Mouse (Mus musculus) hindbrain, embryonic 13.5 days (tissue): ENCODE data around the gene Gabpb1. TPM values are rescaled to one million over a fixed set of nuclear protein-coding genes. Genes with fewer than 3 reads are reported as not detected.

Experiments
- ATAC-seq: fragments of 200-750 bp; cut with Nextera tagmentation; 2 replicates; pipeline ENCODE4 v1.8.0; 2017; ENCODE audit warnings: moderate TSS enrichment; ENCODE audit not compliant: low FRiP score
- H3K27ac ChIP-seq: fragments of 300-500 bp; sonication (generic); 2 replicates; pipeline ENCODE4 v1.5.1; 2015; ENCODE audit warnings: inconsistent platforms, mild to moderate bottlenecking, moderate library complexity
- H3K27me3 ChIP-seq: fragments of 300-500 bp; sonication (generic); 2 replicates; pipeline ENCODE4 v1.6.1; 2015; ENCODE audit warnings: mild to moderate bottlenecking, inconsistent platforms
- H3K36me3 ChIP-seq: fragments of 300-500 bp; sonication (generic); 2 replicates; pipeline ENCODE4 v1.6.1; 2015; ENCODE audit warnings: mild to moderate bottlenecking, inconsistent platforms
- H3K4me1 ChIP-seq: fragments of 300-500 bp; sonication (generic); replicated peaks from 2 replicates; pipeline ENCODE4 v1.6.1; 2015; ENCODE audit warnings: inconsistent platforms
- H3K4me2 ChIP-seq: fragments of 300-500 bp; sonication (generic); 2 replicates; pipeline ENCODE4 v1.6.1; 2015; ENCODE audit warnings: inconsistent platforms, mild to moderate bottlenecking, moderate library complexity
- H3K4me3 ChIP-seq: fragments of 300-500 bp; sonication (generic); 2 replicates; pipeline ENCODE4 v1.5.1; 2015; ENCODE audit warnings: mild to moderate bottlenecking, inconsistent platforms
- H3K9ac ChIP-seq: fragments of 300-500 bp; sonication (generic); 2 replicates; pipeline ENCODE4 v1.6.1; 2015; ENCODE audit warnings: mild to moderate bottlenecking, inconsistent platforms
- H3K9me3 ChIP-seq: fragments of 300-500 bp; sonication (generic); 2 replicates; pipeline ENCODE4 v1.6.1; 2016; ENCODE audit warnings: inconsistent platforms
- WGBS: fragments of 180-500 bp; shearing (Covaris S2); methylation state at CpG from one replicate; pipeline ENCODE4 v1.1.7; 2015; 5-methylcytosine and 5-hydroxymethylcytosine counted together
- polyA plus RNA-seq: library from polyadenylated mRNA; unstranded; fragments of >200 nt; fragmentation: Nextera tagmentation; extraction: Ambion mirVana; gene quantifications from 2 replicates; pipeline ENCODE4 v1.2.1, GENCODE M21; 2015

Gabpb1 gene
- 51.7 and 52.6 TPM in 2 replicates for polyA plus RNA-seq

- WGBS, result 24% methylated on average over 12 of the region's 12 CpGs
- no peak for ATAC-seq
- Histone ChIP-seq H3K4me2 (peak within 1 kb of the TSS; percentile 72), H3K9me3 (no peaks in the 10 kb centered on the region), H3K27me3 (no peaks in the 10 kb centered on the region), H3K9ac (peak within 1 kb of the TSS; percentile 99), H3K4me3 (peak within 1 kb of the TSS; percentile 96), H3K4me1 (peaks cover 43% of the 10 kb centered on the region), H3K36me3 (peaks cover 9% of the 10 kb centered on the region), H3K27ac (peak within 1 kb of the TSS; percentile 100)
These were observed at the start of gene Gabpb1 for GRCm38 (mm10) chr2:126676122-126676515. Gabpb1 (minus strand) TSS chr2:126676337.

GRCm38 (mm10) chr2:126712950-126713349, 36.8 kb upstream of the Gabpb1 start:
- H3K9me3 ChIP-seq, result no peaks in the 10 kb centered on the region
- no peak overlapping the region for H3K4me2 ChIP-seq
- H3K36me3 ChIP-seq, result no peaks in the 10 kb centered on the region
- H3K27me3 ChIP-seq, result no peaks in the 10 kb centered on the region
- no peak for ATAC-seq
- no peak overlapping the region for H3K27ac ChIP-seq
- H3K4me1 ChIP-seq, result peaks cover 14% of the 10 kb centered on the region
- H3K4me3 ChIP-seq, result no peak overlapping the region
- no peak overlapping the region for H3K9ac ChIP-seq

GRCm38 (mm10) chr2:126712526-126712925, 36.4 kb upstream of the Gabpb1 start:
- Histone ChIP-seq H3K4me3 (no peak overlapping the region), H3K27ac (no peak overlapping the region), H3K9ac (no peak overlapping the region), H3K4me2 (no peak overlapping the region), H3K4me1 (peaks cover 17% of the 10 kb centered on the region), H3K36me3 (no peaks in the 10 kb centered on the region), H3K9me3 (no peaks in the 10 kb centered on the region), H3K27me3 (no peaks in the 10 kb centered on the region)
- WGBS, result 96% methylated on average over 5 of the region's 5 CpGs
- ATAC-seq, result no peak

- peak overlapping the region; percentile 91; the same call in 1 of the 2 replicates for H3K9ac ChIP-seq
These were observed 32.2 kb upstream of the Gabpb1 start for GRCm38 (mm10) chr2:126708361-126708760.

GRCm38 (mm10) chr2:126707438-126707779, 31.3 kb upstream of the Gabpb1 start:
- H3K9ac ChIP-seq, result peak overlapping the region; percentile 91

More at GRCm38 (mm10) chr2:126708361-126708760, 32.2 kb upstream of the Gabpb1 start:
- H3K4me2 ChIP-seq, result peak overlapping the region; percentile 75
- no peak for ATAC-seq
- peak overlapping the region; percentile 83 for H3K4me3 ChIP-seq
- WGBS, result 84% methylated on average over 4 of the region's 4 CpGs
- no peaks in the 10 kb centered on the region for H3K36me3 ChIP-seq
- no peak overlapping the region for H3K27ac ChIP-seq
- H3K9me3 ChIP-seq, result no peaks in the 10 kb centered on the region
- H3K4me1 ChIP-seq, result peaks cover 17% of the 10 kb centered on the region
- H3K27me3 ChIP-seq, result peaks cover 20% of the 10 kb centered on the region

GRCm38 (mm10) chr2:126706759-126707437, 30.8 kb upstream of the Gabpb1 start, which contains the start of gene Usp8:
Usp8 (plus strand) TSS chr2:126707328.
- Histone ChIP-seq H3K4me3 (peak within 1 kb of the TSS; percentile 83), H3K4me2 (peak within 1 kb of the TSS; percentile 75), H3K27me3 (peaks cover 33% of the 10 kb centered on the region), H3K9me3 (no peaks in the 10 kb centered on the region), H3K36me3 (no peaks in the 10 kb centered on the region), H3K27ac (peak within 1 kb of the TSS; percentile 91), H3K9ac (peak within 1 kb of the TSS; percentile 91), H3K4me1 (peaks cover 17% of the 10 kb centered on the region)
- ATAC-seq, result peak; percentile 100
- 3% methylated on average over 47 of the region's 47 CpGs for WGBS

More at GRCm38 (mm10) chr2:126707438-126707779, 31.3 kb upstream of the Gabpb1 start:
- peak; percentile 89 for ATAC-seq
- peaks cover 28% of the 10 kb centered on the region for H3K27me3 ChIP-seq
- peak overlapping the region; percentile 83 for H3K4me3 ChIP-seq
- H3K4me2 ChIP-seq, result peak overlapping the region; percentile 75
- no peaks in the 10 kb centered on the region for H3K9me3 ChIP-seq
- H3K27ac ChIP-seq, result peak overlapping the region; percentile 91
- H3K36me3 ChIP-seq, result no peaks in the 10 kb centered on the region
- WGBS, result under 1% methylated on average over 23 of the region's 23 CpGs
- peaks cover 17% of the 10 kb centered on the region for H3K4me1 ChIP-seq

GRCm38 (mm10) chr2:126695285-126695684, 19.1 kb upstream of the Gabpb1 start:
- H3K9me3 ChIP-seq, result no peaks in the 10 kb centered on the region
- no peak overlapping the region for H3K9ac ChIP-seq
- H3K27me3 ChIP-seq, result peaks cover 6% of the 10 kb centered on the region; the same call in 1 of the 2 replicates
- 89% methylated on average over 6 of the region's 6 CpGs for WGBS
- H3K4me2 ChIP-seq, result no peak overlapping the region
- H3K27ac ChIP-seq, result no peak overlapping the region
- ATAC-seq, result no peak
- no peak overlapping the region for H3K4me3 ChIP-seq
- H3K4me1 ChIP-seq, result no peaks in the 10 kb centered on the region
- H3K36me3 ChIP-seq, result no peaks in the 10 kb centered on the region

GRCm38 (mm10) chr2:126691290-126691689, 15.2 kb upstream of the Gabpb1 start:
- H3K27me3 ChIP-seq, result 0 out of 2 replicates have a peak, but pooled peaks cover 6% of the 10 kb centered on the region
- no peak overlapping the region for H3K9ac ChIP-seq
- no peak overlapping the region for H3K4me2 ChIP-seq
- H3K4me3 ChIP-seq, result no peak overlapping the region
- 92% methylated on average over 3 of the region's 3 CpGs for WGBS
- ATAC-seq, result no peak
- no peaks in the 10 kb centered on the region for H3K4me1 ChIP-seq
- peaks cover 5% of the 10 kb centered on the region for H3K36me3 ChIP-seq
- no peaks in the 10 kb centered on the region for H3K9me3 ChIP-seq
- H3K27ac ChIP-seq, result no peak overlapping the region

- H3K4me3 ChIP-seq, result no peak overlapping the region
- H3K4me1 ChIP-seq, result no peaks in the 10 kb centered on the region
- no peaks in the 10 kb centered on the region for H3K27me3 ChIP-seq
- no peak overlapping the region for H3K27ac ChIP-seq
- no peaks in the 10 kb centered on the region for H3K9me3 ChIP-seq
- no peak for ATAC-seq
- peaks cover 27% of the 10 kb centered on the region for H3K36me3 ChIP-seq
- H3K4me2 ChIP-seq, result no peak overlapping the region
- H3K9ac ChIP-seq, result no peak overlapping the region
- WGBS, result 97% methylated on average over 1 of the region's 1 CpGs
These were observed 6.8 kb upstream of the Gabpb1 start for GRCm38 (mm10) chr2:126682937-126683336.

GRCm38 (mm10) chr2:126682333-126682732, 6.2 kb upstream of the Gabpb1 start:
- no peaks in the 10 kb centered on the region for H3K27me3 ChIP-seq

GRCm38 (mm10) chr2:126677366-126677765, 1.2 kb upstream of the Gabpb1 start:
- Histone ChIP-seq H3K4me1 (peaks cover 34% of the 10 kb centered on the region), H3K4me2 (peak overlapping the region; percentile 72), H3K9me3 (no peaks in the 10 kb centered on the region), H3K27me3 (no peaks in the 10 kb centered on the region), H3K27ac (no peak overlapping the region), H3K9ac (no peak overlapping the region), H3K4me3 (0 out of 2 replicates have a peak overlapping the region, but pooled peaks have one; percentile 96), H3K36me3 (peaks cover 9% of the 10 kb centered on the region)
- WGBS, result 98% methylated on average over 1 of the region's 1 CpGs
- ATAC-seq, result no peak

More at GRCm38 (mm10) chr2:126682333-126682732, 6.2 kb upstream of the Gabpb1 start:
- Histone ChIP-seq H3K9ac (no peak overlapping the region), H3K4me2 (no peak overlapping the region), H3K4me3 (no peak overlapping the region), H3K4me1 (peaks cover 4% of the 10 kb centered on the region), H3K36me3 (peaks cover 23% of the 10 kb centered on the region), H3K27ac (no peak overlapping the region), H3K9me3 (no peaks in the 10 kb centered on the region)
- WGBS, result 94% methylated on average over 2 of the region's 2 CpGs
- ATAC-seq, result no peak

- H3K27me3 ChIP-seq, result no peaks in the 10 kb centered on the region
- H3K9me3 ChIP-seq, result no peaks in the 10 kb centered on the region
- H3K4me2 ChIP-seq, result peak overlapping the region; percentile 72
- peaks cover 43% of the 10 kb centered on the region for H3K4me1 ChIP-seq
- H3K9ac ChIP-seq, result peak overlapping the region; percentile 99
- H3K27ac ChIP-seq, result peak overlapping the region; percentile 100
- peak; percentile 96 for ATAC-seq
- H3K36me3 ChIP-seq, result peaks cover 7% of the 10 kb centered on the region
- WGBS, result 1% methylated on average over 99 of the region's 99 CpGs
- peak overlapping the region; percentile 96 for H3K4me3 ChIP-seq
These were observed 692 bp downstream of the Gabpb1 start for GRCm38 (mm10) chr2:126675169-126676121.
